Mouse (Mus musculus) intestine, postnatal 0 days (tissue): ENCODE results near the gene Wnt6. TPM values are rescaled to one million over a fixed set of nuclear protein-coding genes. Genes with fewer than 3 reads are reported as not detected.
"Not testable (repeated sequence)": the region's sequence is repeated elsewhere in the genome, so short reads cannot be mapped to it uniquely, and the experiment has no call there.

Source experiments
- ATAC-seq: fragments of 200-750 bp; cut with Nextera tagmentation; 2 replicates; pipeline ENCODE4 v1.8.0; 2017; ENCODE audit warnings: mild to moderate bottlenecking, moderate TSS enrichment, moderate library complexity
- H3K27ac ChIP-seq: fragments of 300-500 bp; sonication (generic); 2 replicates; pipeline ENCODE4 v1.5.1; 2014; ENCODE audit warnings: mild to moderate bottlenecking, low read depth, low read length, moderate library complexity
- H3K27me3 ChIP-seq: fragments of 300-500 bp; sonication (generic); replicated peaks from 2 replicates; pipeline ENCODE4 v1.6.1; 2014; ENCODE audit warnings: low read length, mixed read lengths; ENCODE audit not compliant: control insufficient read depth, insufficient read depth
- H3K36me3 ChIP-seq: fragments of 300-500 bp; sonication (generic); 2 replicates; pipeline ENCODE4 v1.6.1; 2014; ENCODE audit warnings: mild to moderate bottlenecking, moderate library complexity; ENCODE audit not compliant: control insufficient read depth, insufficient read depth
- H3K4me1 ChIP-seq: fragments of 300-500 bp; sonication (generic); replicated peaks from 2 replicates; pipeline ENCODE4 v1.6.1; 2014; ENCODE audit warnings: antibody characterized with exemption, low read length, mixed read lengths; ENCODE audit not compliant: control insufficient read depth, insufficient read depth
- H3K4me2 ChIP-seq: fragments of 300-500 bp; sonication (generic); replicated peaks from 2 replicates; pipeline ENCODE4 v1.6.1; 2014; ENCODE audit warnings: low read depth, mild to moderate bottlenecking, moderate library complexity
- H3K4me3 ChIP-seq: fragments of 300-500 bp; sonication (generic); 2 replicates; pipeline ENCODE4 v1.5.1; 2014; ENCODE audit warnings: low read depth, low read length
- H3K9ac ChIP-seq: fragments of 300-500 bp; sonication (generic); 2 replicates; pipeline ENCODE4 v1.6.1; 2014; ENCODE audit warnings: mild to moderate bottlenecking, low read depth, low read length
- H3K9me3 ChIP-seq: fragments of 300-500 bp; sonication (generic); 2 replicates; pipeline ENCODE4 v1.6.1; 2016; ENCODE audit warnings: mixed run types; ENCODE audit not compliant: control insufficient read depth
- CTCF ChIP-seq: sonication (generic); IDR thresholded peaks from 2 replicates; pipeline ENCODE4 v1.5.1; 2016; ENCODE audit warnings: low read depth, mild to moderate bottlenecking, control low read depth, antibody characterized with exemption, moderate library complexity
- WGBS: fragments of 180-500 bp; shearing (Covaris S2); extraction: QIAGEN DNeasy Blood & Tissue Kit; methylation state at CpG from one replicate; pipeline ENCODE4 v1.1.7; 2014; 5-methylcytosine and 5-hydroxymethylcytosine counted together
- polyA plus RNA-seq: library from polyadenylated mRNA; unstranded; fragments of >200 nt; fragmentation: Nextera tagmentation; extraction: Ambion mirVana; gene quantifications from 2 replicates; pipeline ENCODE4 v1.2.1, GENCODE M21; 2015

Wnt6 gene
- polyA plus RNA-seq, 1 experiment from 2014 or later = 0.66 TPM

- WGBS = 4% methylated on average over 38 of the region's 38 CpGs
- no peaks in the 10 kb centered on the region for H3K36me3 ChIP-seq
- peak overlapping the region; percentile 91 for H3K9ac ChIP-seq
- H3K4me1 ChIP-seq = no peaks in the 10 kb centered on the region
- peak overlapping the region; percentile 75 for H3K4me3 ChIP-seq
- peak; percentile 91 for ATAC-seq
- H3K27me3 ChIP-seq = no peaks in the 10 kb centered on the region; the same call in 1 of the 2 replicates
- TF ChIP-seq CTCF = no peak
- peak overlapping the region; percentile 78 for H3K4me2 ChIP-seq
- no peaks in the 10 kb centered on the region for H3K9me3 ChIP-seq
- H3K27ac ChIP-seq = peak overlapping the region; percentile 85
These were observed 45.0 kb downstream of the Wnt6 start for GRCm38 (mm10) chr1:74816612-74817199.

DNA sequence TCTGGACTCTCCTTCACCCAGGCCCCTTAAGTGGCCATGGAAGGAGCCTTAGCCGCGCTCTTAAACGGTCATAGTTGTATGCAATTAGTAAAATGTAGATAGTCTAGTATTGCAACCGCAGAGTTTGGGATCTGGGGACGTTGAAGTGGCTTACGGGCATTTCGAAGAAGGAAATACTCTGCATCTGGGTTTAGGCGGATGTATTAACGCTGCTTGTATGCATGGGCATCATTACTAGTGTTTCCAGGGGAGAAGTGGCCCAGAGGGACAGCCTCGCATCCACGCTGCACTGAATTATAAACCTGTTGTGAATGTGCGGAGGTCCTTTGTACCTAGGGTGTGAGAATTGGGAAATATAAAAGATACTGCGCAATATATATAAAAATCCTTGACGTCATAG, 45.5 kb downstream of the Wnt6 start:
- peak; percentile 11; the same call in 1 of the 2 replicates for ATAC-seq
- Histone ChIP-seq H3K27me3 (no peaks in the 10 kb centered on the region), H3K9me3 (no peaks in the 10 kb centered on the region), H3K4me3 (peak overlapping the region; percentile 75), H3K4me1 (no peaks in the 10 kb centered on the region), H3K4me2 (peak overlapping the region; percentile 78), H3K27ac (peak overlapping the region; percentile 85), H3K36me3 (no peaks in the 10 kb centered on the region), H3K9ac (peak overlapping the region; percentile 91)
- TF ChIP-seq CTCF = no peak
- 14% methylated on average over 14 of the region's 14 CpGs for WGBS

DNA sequence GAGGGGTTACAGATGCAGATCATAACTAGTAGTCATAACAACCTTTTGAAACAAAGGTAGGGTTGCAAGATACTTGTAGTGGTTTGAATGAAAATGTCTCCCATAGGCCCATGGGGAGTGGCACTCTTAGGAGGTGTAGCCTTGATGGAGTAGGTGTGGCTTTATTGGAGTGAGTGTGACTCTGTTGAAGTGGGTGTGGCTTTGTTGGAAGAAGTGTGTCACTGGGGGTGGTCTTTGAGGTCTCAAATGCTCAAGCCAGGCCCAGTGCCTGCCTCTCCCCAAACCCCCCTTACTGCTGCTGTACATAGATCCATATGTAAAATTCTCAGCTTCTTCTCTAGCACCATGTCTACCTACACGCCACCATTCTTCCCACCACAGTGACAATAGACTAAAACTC, 46.8 kb downstream of the Wnt6 start:
- H3K4me1 ChIP-seq = no peaks in the 10 kb centered on the region
- no peak overlapping the region for H3K4me2 ChIP-seq
- H3K27ac ChIP-seq = no peak overlapping the region
- TF ChIP-seq CTCF = no peak
- 85% methylated on average over 1 of the region's 1 CpGs for WGBS
- H3K9me3 ChIP-seq = no peaks in the 10 kb centered on the region
- H3K27me3 ChIP-seq = no peaks in the 10 kb centered on the region
- no peak overlapping the region for H3K4me3 ChIP-seq
- ATAC-seq = no peak
- H3K9ac ChIP-seq = no peak overlapping the region
- H3K36me3 ChIP-seq = no peaks in the 10 kb centered on the region

- H3K4me2 ChIP-seq, H3K9me3 ChIP-seq, H3K36me3 ChIP-seq, H3K27me3 ChIP-seq, H3K9ac ChIP-seq, H3K27ac ChIP-seq, H3K4me1 ChIP-seq, ATAC-seq, H3K4me3 ChIP-seq: not testable (repeated sequence)
- WGBS = 93% methylated on average over 4 of the region's 4 CpGs
These were observed 51.9 kb downstream of the Wnt6 start for GRCm38 (mm10) chr1:74823598-74823997.

GRCm38 (mm10) chr1:74824518-74825302, 53.0 kb downstream of the Wnt6 start:
- 36% methylated on average over 14 of the region's 14 CpGs for WGBS
- no peak overlapping the region for H3K4me3 ChIP-seq
- no peak for ATAC-seq
- H3K36me3 ChIP-seq = no peaks in the 10 kb centered on the region
- TF ChIP-seq CTCF = no peak
- H3K4me1 ChIP-seq = no peaks in the 10 kb centered on the region
- no peak overlapping the region for H3K9ac ChIP-seq
- H3K4me2 ChIP-seq = no peak overlapping the region
- no peaks in the 10 kb centered on the region for H3K27me3 ChIP-seq
- H3K27ac ChIP-seq = no peak overlapping the region
- no peaks in the 10 kb centered on the region for H3K9me3 ChIP-seq

- no peak for TF ChIP-seq CTCF
- WGBS = 72% methylated on average over 9 of the region's 9 CpGs
- no peak overlapping the region for H3K9ac ChIP-seq
- no peaks in the 10 kb centered on the region for H3K9me3 ChIP-seq
- no peak overlapping the region for H3K27ac ChIP-seq
- H3K36me3 ChIP-seq = no peaks in the 10 kb centered on the region
- no peak for ATAC-seq
- H3K4me1 ChIP-seq = no peaks in the 10 kb centered on the region
- H3K4me3 ChIP-seq = no peak overlapping the region
- no peak overlapping the region for H3K4me2 ChIP-seq
- no peaks in the 10 kb centered on the region for H3K27me3 ChIP-seq
These were observed 58.4 kb downstream of the Wnt6 start for GRCm38 (mm10) chr1:74830061-74830460.
